In genomic region chr15:36373481-36373880, GRCm38 (mm10) we compare ENCODE assay signal across 9 mouse cellular contexts.
A peak's percentile ranks its signal among the peaks of the same experiment; 100 is the strongest.
DNase-seq lines count a peak whose midpoint lies in the region; ATAC-seq lines count a peak whose summit lies in the region.
"Had no signal": no experiment of that assay in that cellular context is flagged by ENCODE, and none has a peak within 500 bp of the region (broad histone marks: within the 10 kb centered on the region; RNA-seq: fewer than 3 reads in every experiment).

No protein-coding gene starts in this region.

- intact Hi-C loops in heart, postnatal 10 days (cut with DNase I): no loop called here

- 31% methylated on average over 3 of the region's 3 CpGs for WGBS in heart, embryonic 11.5 days (ENCODE audit: insufficient replicate concordance)
- WGBS in intestine, embryonic 15.5 days: 59% methylated on average over 3 of the region's 3 CpGs
- WGBS in lung, embryonic 15.5 days: 24% methylated on average over 3 of the region's 3 CpGs
- 40% methylated on average over 3 of the region's 3 CpGs for WGBS in forebrain, embryonic 12.5 days

- H3K27ac ChIP-seq in heart, embryonic 11.5 days (ENCODE audit: low read depth, low read length): peak overlapping the region; percentile 87; the same call in 1 of the 2 replicates
- H3K27ac ChIP-seq in intestine, embryonic 15.5 days: 0 out of 2 replicates have a peak overlapping the region, but pooled peaks have one; percentile 74
- H3K27ac ChIP-seq in lung, embryonic 15.5 days: peak overlapping the region; percentile 98
- H3K27ac ChIP-seq in forebrain, embryonic 12.5 days: no peak overlapping the region

- ATAC-seq in heart, embryonic 11.5 days (replicated peaks; ENCODE audit: insufficient number of reproducible peaks, low FRiP score, low TSS enrichment): no peak
- no peak for ATAC-seq in intestine, embryonic 15.5 days
- no peak for ATAC-seq in lung, embryonic 15.5 days (ENCODE audit: borderline replicate concordance, extremely low read depth, low FRiP score, low TSS enrichment)
- ATAC-seq in forebrain, embryonic 12.5 days (ENCODE audit: low FRiP score): no peak

- no peaks in the 10 kb centered on the region for H3K27me3 ChIP-seq in heart, embryonic 11.5 days (ENCODE audit: control insufficient read depth, insufficient read depth, low read length)
- H3K27me3 ChIP-seq in intestine, embryonic 15.5 days (replicated peaks): no peaks in the 10 kb centered on the region
- no peaks in the 10 kb centered on the region for H3K27me3 ChIP-seq in lung, embryonic 15.5 days
- peaks cover 40% of the 10 kb centered on the region for H3K27me3 ChIP-seq in forebrain, embryonic 12.5 days

- no peak overlapping the region for H3K9ac ChIP-seq in heart, embryonic 11.5 days (ENCODE audit: low read depth, low read length)
- H3K9ac ChIP-seq in intestine, embryonic 15.5 days: no peak overlapping the region
- peak overlapping the region; percentile 45; the same call in 1 of the 2 replicates for H3K9ac ChIP-seq in lung, embryonic 15.5 days
- H3K9ac ChIP-seq in forebrain, embryonic 12.5 days: no peak overlapping the region; the same call in 1 of the 2 replicates

- H3K4me2 ChIP-seq in heart, embryonic 11.5 days: no peak overlapping the region; the same call in 1 of the 2 replicates
- H3K4me2 ChIP-seq in intestine, embryonic 15.5 days (replicated peaks): peak overlapping the region; percentile 84; the same call in 1 of the 2 replicates
- peak overlapping the region; percentile 82; the same call in 1 of the 2 replicates for H3K4me2 ChIP-seq in lung, embryonic 15.5 days
- no peak overlapping the region for H3K4me2 ChIP-seq in forebrain, embryonic 12.5 days

- no peaks in the 10 kb centered on the region for H3K9me3 ChIP-seq in heart, embryonic 11.5 days (replicated peaks; ENCODE audit: control insufficient read depth, low read length)
- no peaks in the 10 kb centered on the region for H3K9me3 ChIP-seq in intestine, embryonic 15.5 days
- no peaks in the 10 kb centered on the region; the same call in 1 of the 2 replicates for H3K9me3 ChIP-seq in lung, embryonic 15.5 days
- H3K9me3 ChIP-seq in forebrain, embryonic 12.5 days: no peaks in the 10 kb centered on the region

- H3K36me3 ChIP-seq in heart, embryonic 11.5 days (ENCODE audit: control insufficient read depth, insufficient read depth, low read length): no peaks in the 10 kb centered on the region
- no peaks in the 10 kb centered on the region for H3K36me3 ChIP-seq in intestine, embryonic 15.5 days
- H3K36me3 ChIP-seq in lung, embryonic 15.5 days: no peaks in the 10 kb centered on the region
- H3K36me3 ChIP-seq in forebrain, embryonic 12.5 days (replicated peaks): no peaks in the 10 kb centered on the region
- H3K36me3 ChIP-seq: G1E had no signal

- DNase-seq in heart, postnatal 10 days: no peak
- DNase-seq in adrenal gland, adult 8-10 months: peak; percentile 69
- no peak for DNase-seq in urinary bladder, adult 2 months (ENCODE audit: low spot score)
- DNase-seq in cerebellum, adult 9-10 months: no peak

- H3K4me3 ChIP-seq in heart, embryonic 11.5 days (ENCODE audit: low read depth, low read length): no peak overlapping the region
- H3K4me3 ChIP-seq in intestine, embryonic 15.5 days (replicated peaks): no peak overlapping the region
- no peak overlapping the region for H3K4me3 ChIP-seq in lung, embryonic 15.5 days
- no peak overlapping the region for H3K4me3 ChIP-seq in forebrain, embryonic 12.5 days (replicated peaks)

- H3K4me1 ChIP-seq in heart, embryonic 11.5 days (ENCODE audit: control insufficient read depth, insufficient read depth, low read length): peaks cover 17% of the 10 kb centered on the region
- H3K4me1 ChIP-seq in intestine, embryonic 15.5 days (replicated peaks): peaks cover 10% of the 10 kb centered on the region
- peaks cover 42% of the 10 kb centered on the region for H3K4me1 ChIP-seq in lung, embryonic 15.5 days
- H3K4me1 ChIP-seq in forebrain, embryonic 12.5 days: peaks cover 19% of the 10 kb centered on the region

Comparison
In these comparisons a context has a peak if more than half of its experiments do, and no peak if none do; other contexts are left out.
1. H3K4me2 ChIP-seq: peak in intestine, embryonic 15.5 days (single experiment) and lung, embryonic 15.5 days (single experiment); none in heart, embryonic 11.5 days (single experiment) and forebrain, embryonic 12.5 days (single experiment).